Comparison of ENCODE assay signal across 16 mouse cellular contexts in genomic region chr2:132696519-132696918, GRCm38 (mm10). TPM values are rescaled to one million over a fixed set of nuclear protein-coding genes. Genes with fewer than 3 reads are reported as not detected.
DNase-seq lines count a peak whose midpoint lies in the region; ATAC-seq and TF ChIP-seq lines count a peak whose summit lies in the region.
"Had no signal": no experiment of that assay in that cellular context is flagged by ENCODE, and none has a peak within 500 bp of the region (broad histone marks: within the 10 kb centered on the region; RNA-seq: fewer than 3 reads in every experiment).

No protein-coding gene starts in this region.

- peak; percentile 39 to 61 for DNase-seq in heart, adult 9 months (ENCODE audit: low spot score in 2 of 2)
- no peak for DNase-seq in heart, adult 8-10 months (ENCODE audit: low spot score)
- peak; percentile 70 for DNase-seq in midbrain, embryonic 11.5 days (ENCODE audit: low spot score, missing footprints)
- DNase-seq in midbrain, postnatal 0 days (ENCODE audit: low spot score), result no peak
- DNase-seq in spleen, postnatal 4 days (ENCODE audit: low spot score in 2 of 2), result no peak
- no peak for DNase-seq in layer of hippocampus, adult 8-10 months (ENCODE audit: low spot score in 2 of 2)
- DNase-seq: cerebellum, adult 9-11 months; gastrocnemius, postnatal 14 days; kidney, postnatal 14 days; lung, adult 18-20 months; right cerebral cortex, postnatal 4 days had no signal

- TF ChIP-seq POLR2A in olfactory bulb, adult 2 months (IDR thresholded peaks at IDR 0.05; ENCODE audit: insufficient read depth, low read depth, low read length), result no peak

- no peak overlapping the region for H3K4me3 ChIP-seq in midbrain, embryonic 11.5 days (ENCODE audit: low read depth, low read length)
- H3K4me3 ChIP-seq in midbrain, postnatal 0 days (ENCODE audit: low read depth, low read length), result no peak overlapping the region
- H3K4me3 ChIP-seq in heart, embryonic 13.5 days, result no peak overlapping the region
- no peak overlapping the region for H3K4me3 ChIP-seq in olfactory bulb, adult 2 months (ENCODE audit: insufficient read depth, low read depth, low read length)
- H3K4me3 ChIP-seq: embryonic facial prominence, embryonic 13.5 days; forebrain, embryonic 15.5 days had no signal

- TF ChIP-seq CTCF in midbrain, postnatal 0 days (IDR thresholded peaks at IDR 0.05), result no peak
- no peak for TF ChIP-seq CTCF in olfactory bulb, adult 2 months (IDR thresholded peaks at IDR 0.05; ENCODE audit: insufficient read depth, low read depth, low read length)

- H3K9ac ChIP-seq in midbrain, embryonic 11.5 days (ENCODE audit: low read length), result no peak overlapping the region
- no peak overlapping the region for H3K9ac ChIP-seq in midbrain, postnatal 0 days (replicated peaks; ENCODE audit: low read length, poor library complexity, severe bottlenecking)
- H3K9ac ChIP-seq in heart, embryonic 13.5 days, result no peak overlapping the region
- H3K9ac ChIP-seq: embryonic facial prominence, embryonic 13.5 days; forebrain, embryonic 15.5 days had no signal

- H3K4me1 ChIP-seq in midbrain, embryonic 11.5 days (ENCODE audit: control insufficient read depth, insufficient read depth, low read length), result no peaks in the 10 kb centered on the region
- no peaks in the 10 kb centered on the region for H3K4me1 ChIP-seq in midbrain, postnatal 0 days (ENCODE audit: insufficient read depth, low read length)
- H3K4me1 ChIP-seq in heart, embryonic 13.5 days, result peaks cover 47% of the 10 kb centered on the region
- H3K4me1 ChIP-seq in olfactory bulb, adult 2 months (ENCODE audit: control insufficient read depth, insufficient read depth, low read length), result peaks cover 5% of the 10 kb centered on the region
- H3K4me1 ChIP-seq: embryonic facial prominence, embryonic 13.5 days; forebrain, embryonic 15.5 days had no signal

- no peaks in the 10 kb centered on the region for H3K27me3 ChIP-seq in midbrain, embryonic 11.5 days (ENCODE audit: control insufficient read depth, insufficient read depth, low read length)
- no peaks in the 10 kb centered on the region for H3K27me3 ChIP-seq in midbrain, postnatal 0 days (ENCODE audit: insufficient read depth, low read length)
- H3K27me3 ChIP-seq in heart, embryonic 13.5 days (replicated peaks), result no peaks in the 10 kb centered on the region
- H3K27me3 ChIP-seq: embryonic facial prominence, embryonic 13.5 days; forebrain, embryonic 15.5 days had no signal

- ATAC-seq in midbrain, embryonic 11.5 days (ENCODE audit: low FRiP score), result no peak
- ATAC-seq in midbrain, postnatal 0 days (ENCODE audit: low FRiP score), result no peak
- no peak for ATAC-seq in heart, embryonic 13.5 days (ENCODE audit: extremely low read depth, insufficient number of reproducible peaks, low FRiP score, low TSS enrichment)
- ATAC-seq: forebrain, embryonic 15.5 days; midbrain, embryonic 16.5 days had no signal

- no peak overlapping the region for H3K27ac ChIP-seq in midbrain, embryonic 11.5 days (ENCODE audit: low read depth, low read length)
- no peak overlapping the region for H3K27ac ChIP-seq in midbrain, postnatal 0 days (ENCODE audit: low read depth, low read length)
- peak overlapping the region; percentile 74 for H3K27ac ChIP-seq in heart, embryonic 13.5 days (replicated peaks)
- H3K27ac ChIP-seq in olfactory bulb, adult 2 months (ENCODE audit: insufficient read depth, low read depth, low read length), result peak overlapping the region; percentile 4; the same call in 1 of the 2 replicates
- H3K27ac ChIP-seq: embryonic facial prominence, embryonic 13.5 days; forebrain, embryonic 15.5 days had no signal

- 88% methylated on average over 5 of the region's 5 CpGs for WGBS in midbrain, embryonic 11.5 days
- WGBS in midbrain, postnatal 0 days, result 88% methylated on average over 5 of the region's 5 CpGs
- 77% methylated on average over 5 of the region's 5 CpGs for WGBS in heart, embryonic 13.5 days
- 83% methylated on average over 5 of the region's 5 CpGs for WGBS in olfactory bulb, adult 2 months

- no peak overlapping the region for H3K4me2 ChIP-seq in midbrain, embryonic 11.5 days
- H3K4me2 ChIP-seq in midbrain, postnatal 0 days (ENCODE audit: low read depth, low read length, poor library complexity, severe bottlenecking), result no peak overlapping the region
- no peak overlapping the region for H3K4me2 ChIP-seq in heart, embryonic 13.5 days
- H3K4me2 ChIP-seq: embryonic facial prominence, embryonic 13.5 days; forebrain, embryonic 15.5 days had no signal

- no peaks in the 10 kb centered on the region for H3K36me3 ChIP-seq in midbrain, embryonic 11.5 days (ENCODE audit: control insufficient read depth, insufficient read depth, low read length)
- H3K36me3 ChIP-seq in midbrain, postnatal 0 days (ENCODE audit: insufficient read depth, low read length), result no peaks in the 10 kb centered on the region
- peaks cover 13% of the 10 kb centered on the region for H3K36me3 ChIP-seq in heart, embryonic 13.5 days

- no peaks in the 10 kb centered on the region for H3K9me3 ChIP-seq in midbrain, embryonic 11.5 days (ENCODE audit: control insufficient read depth, low read length)
- H3K9me3 ChIP-seq in midbrain, postnatal 0 days (ENCODE audit: low read length), result no peaks in the 10 kb centered on the region
- H3K9me3 ChIP-seq in heart, embryonic 13.5 days, result no peaks in the 10 kb centered on the region
- H3K9me3 ChIP-seq: embryonic facial prominence, embryonic 13.5 days; forebrain, embryonic 15.5 days had no signal

RNA-seq across cellular contexts. Expression of gene Shld1, which starts 9.8 kb away (rescaled TPM):
- total RNA-seq in heart, adult 8-10 months (2022), result 10 to 100 TPM; 30.4 to 74.1 (median 46.7) TPM
- 17.9 and 20.5 TPM in 2 replicates for polyA plus RNA-seq in midbrain, embryonic 11.5 days (2014; fragmentation: Nextera tagmentation; extraction: Ambion mirVana)
- 16.0 and 17.1 TPM in 2 replicates for total RNA-seq in midbrain, postnatal 0 days (2014; rRNA removed)
- 15.7 and 17.1 TPM in 2 replicates for polyA plus RNA-seq in midbrain, postnatal 0 days (2015; fragmentation: Nextera tagmentation; extraction: Ambion mirVana)
- 13.4 and 14.9 TPM in 2 replicates for polyA plus RNA-seq in heart, embryonic 13.5 days (2015; fragmentation: Nextera tagmentation; extraction: Ambion mirVana)
- polyA plus RNA-seq in olfactory bulb, adult 2 months (2012; ENCODE audit: insufficient read depth, insufficient read length, low replicate concordance, missing spikeins), result not detected in 2 replicates
- total RNA-seq in layer of hippocampus, adult 8-10 months (2022), result 10 to 100 TPM in 3 of 4 experiments, 1 to 10 TPM in 1; 8.6 to 13.6 (median 12.4) TPM

Comparison
In these comparisons a context has a peak if more than half of its experiments do, and no peak if none do; other contexts are left out.
1. DNase-seq: peak in heart, adult 9 months (2 of 2) and midbrain, embryonic 11.5 days (single experiment); none in heart, adult 8-10 months (single experiment), midbrain, postnatal 0 days (single experiment), spleen, postnatal 4 days (0 of 2) and layer of hippocampus, adult 8-10 months (0 of 2).
2. H3K27ac ChIP-seq: peak in heart, embryonic 13.5 days (single experiment) and olfactory bulb, adult 2 months (single experiment); none in midbrain, embryonic 11.5 days (single experiment) and midbrain, postnatal 0 days (single experiment).
3. RNA of gene Shld1, which starts 9.8 kb away (polyA plus RNA-seq): 17.9 to 20.5 TPM in midbrain, embryonic 11.5 days, 15.7 to 17.1 TPM in midbrain, postnatal 0 days and 13.4 to 14.9 TPM in heart, embryonic 13.5 days; not detected in olfactory bulb, adult 2 months; every median in the first group is over 10 times any median in the second.